Mouse (Mus musculus) limb, embryonic 11.5 days (tissue): ENCODE results near the gene Tmie. TPM values are rescaled to one million over a fixed set of nuclear protein-coding genes. Genes with fewer than 3 reads are reported as not detected.

Experiments
- ATAC-seq: fragments of 200-750 bp; cut with Nextera tagmentation; 2 replicates; pipeline ENCODE4 v1.8.0; 2017; ENCODE audit warnings: low read depth; ENCODE audit not compliant: insufficient number of reproducible peaks, low FRiP score, low TSS enrichment
- DNase-seq: peaks from one replicate; pipeline ENCODE4 v3.0.0-alpha.2; 2015; ENCODE audit warnings: low spot score
- H3K27ac ChIP-seq: fragments of 300-500 bp; sonication (generic); replicated peaks from 2 replicates; pipeline ENCODE4 v1.5.1; 2014; ENCODE audit warnings: low read depth, mild to moderate bottlenecking, low read length
- H3K27me3 ChIP-seq: fragments of 300-500 bp; sonication (generic); 2 replicates; pipeline ENCODE4 v1.6.1; 2014; ENCODE audit warnings: mild to moderate bottlenecking, low read length, mixed read lengths; ENCODE audit not compliant: control insufficient read depth, insufficient read depth
- H3K36me3 ChIP-seq: fragments of 300-500 bp; sonication (generic); 2 replicates; pipeline ENCODE4 v1.6.1; 2014; ENCODE audit warnings: mild to moderate bottlenecking, low read length, moderate library complexity, mixed read lengths; ENCODE audit not compliant: control insufficient read depth, insufficient read depth
- H3K4me1 ChIP-seq: fragments of 300-500 bp; sonication (generic); 2 replicates; pipeline ENCODE4 v1.6.1; 2014; ENCODE audit warnings: low read length, mixed read lengths; ENCODE audit not compliant: control insufficient read depth, insufficient read depth
- H3K4me2 ChIP-seq: fragments of 300-500 bp; sonication (generic); 2 replicates; pipeline ENCODE4 v1.6.1; 2014; ENCODE audit warnings: low read depth, mild to moderate bottlenecking, moderate library complexity; ENCODE audit not compliant: severe bottlenecking
- H3K4me3 ChIP-seq: fragments of 300-500 bp; sonication (generic); 2 replicates; pipeline ENCODE4 v1.5.1; 2014; ENCODE audit warnings: low read depth, low read length
- H3K9ac ChIP-seq: fragments of 300-500 bp; sonication (generic); 2 replicates; pipeline ENCODE4 v1.6.1; 2014; ENCODE audit warnings: mild to moderate bottlenecking, low read length
- H3K9me3 ChIP-seq: fragments of 300-500 bp; sonication (generic); 2 replicates; pipeline ENCODE4 v1.6.1; 2016; ENCODE audit warnings: low read length; ENCODE audit not compliant: control insufficient read depth
- whole genome bisulfite sequencing: fragments of 180-500 bp; shearing (Covaris S2); extraction: QIAGEN DNeasy Blood & Tissue Kit; methylation state at CpG from one replicate; pipeline ENCODE4 v1.1.7; 2014; 5-methylcytosine and 5-hydroxymethylcytosine counted together
- polyA plus RNA-seq: library from polyadenylated mRNA; unstranded; fragments of >200 nt; fragmentation: Nextera tagmentation; extraction: Ambion mirVana; gene quantifications from 2 replicates; pipeline ENCODE4 v1.2.1, GENCODE M21; 2014

The Tmie gene
- 0.23 and 0.52 TPM in 2 replicates for polyA plus RNA-seq

- Histone ChIP-seq H3K27me3 (peaks cover 23% of the 10 kb centered on the region), H3K27ac (no peak within 1 kb of the TSS), H3K4me3 (peak within 1 kb of the TSS; percentile 54), H3K4me1 (peaks cover 7% of the 10 kb centered on the region; the same call in 1 of the 2 replicates), H3K4me2 (peak within 1 kb of the TSS; percentile 96), H3K9me3 (no peaks in the 10 kb centered on the region), H3K36me3 (no peaks in the 10 kb centered on the region), H3K9ac (peak within 1 kb of the TSS; percentile 66)
- peak; percentile 68; the same call in 1 of the 2 replicates for ATAC-seq
- under 1% methylated on average over 57 of the region's 57 CpGs for WGBS
- DNase-seq = peak; percentile 67
Measured at GRCm38 (mm10) chr9:110879998-110880561, at the start of gene Tmie. Tmie (minus strand) TSS chr9:110880113.

- WGBS = 20% methylated on average over 7 of the region's 7 CpGs
- Histone ChIP-seq H3K27ac (no peak overlapping the region), H3K27me3 (no peaks in the 10 kb centered on the region), H3K9ac (no peak overlapping the region), H3K4me2 (no peak overlapping the region), H3K4me3 (no peak overlapping the region), H3K4me1 (no peaks in the 10 kb centered on the region), H3K9me3 (no peaks in the 10 kb centered on the region), H3K36me3 (no peaks in the 10 kb centered on the region)
- no peak for ATAC-seq
- peak; percentile 89 for DNase-seq
Measured at GRCm38 (mm10) chr9:110922759-110923158, 42.8 kb upstream of the Tmie start.

GRCm38 (mm10) chr9:110920665-110921419 lies 40.9 kb upstream of the Tmie start:
- Histone ChIP-seq H3K4me1 (no peaks in the 10 kb centered on the region), H3K4me3 (no peak overlapping the region), H3K27me3 (no peaks in the 10 kb centered on the region), H3K9ac (no peak overlapping the region), H3K27ac (no peak overlapping the region), H3K4me2 (no peak overlapping the region), H3K36me3 (no peaks in the 10 kb centered on the region), H3K9me3 (no peaks in the 10 kb centered on the region)
- DNase-seq (no peak), ATAC-seq (no peak)
- 75% methylated on average over 15 of the region's 15 CpGs for WGBS

GRCm38 (mm10) chr9:110916786-110917185 lies 36.9 kb upstream of the Tmie start, which contains the start of gene Fam240a:
Fam240a (minus strand) TSS chr9:110916861.
- Histone ChIP-seq H3K27ac (no peak within 1 kb of the TSS), H3K27me3 (no peaks in the 10 kb centered on the region), H3K4me1 (no peaks in the 10 kb centered on the region), H3K9ac (no peak within 1 kb of the TSS), H3K9me3 (no peaks in the 10 kb centered on the region), H3K36me3 (no peaks in the 10 kb centered on the region), H3K4me3 (no peak within 1 kb of the TSS), H3K4me2 (no peak within 1 kb of the TSS)
- no peak for ATAC-seq
- WGBS = 90% methylated on average over 7 of the region's 7 CpGs
- no peak for DNase-seq

GRCm38 (mm10) chr9:110915466-110915865 lies 35.6 kb upstream of the Tmie start:
- no peak for ATAC-seq
- no peak overlapping the region for H3K27ac ChIP-seq
- WGBS = 71% methylated on average over 8 of the region's 8 CpGs

GRCm38 (mm10) chr9:110914631-110915236 lies 34.8 kb upstream of the Tmie start:
- Histone ChIP-seq H3K9ac (no peak overlapping the region), H3K4me2 (no peak overlapping the region), H3K27me3 (no peaks in the 10 kb centered on the region), H3K4me1 (no peaks in the 10 kb centered on the region), H3K9me3 (no peaks in the 10 kb centered on the region), H3K36me3 (no peaks in the 10 kb centered on the region), H3K27ac (no peak overlapping the region), H3K4me3 (no peak overlapping the region)
- no peak for ATAC-seq
- DNase-seq = no peak
- 64% methylated on average over 21 of the region's 21 CpGs for WGBS

More at GRCm38 (mm10) chr9:110915466-110915865, 35.6 kb upstream of the Tmie start:
- DNase-seq = no peak
- Histone ChIP-seq H3K27me3 (no peaks in the 10 kb centered on the region), H3K36me3 (no peaks in the 10 kb centered on the region), H3K4me2 (no peak overlapping the region), H3K9ac (no peak overlapping the region), H3K4me3 (no peak overlapping the region), H3K9me3 (no peaks in the 10 kb centered on the region), H3K4me1 (no peaks in the 10 kb centered on the region)

- Histone ChIP-seq H3K27ac (no peak overlapping the region), H3K4me2 (no peak overlapping the region), H3K9ac (no peak overlapping the region), H3K9me3 (no peaks in the 10 kb centered on the region), H3K27me3 (no peaks in the 10 kb centered on the region), H3K36me3 (no peaks in the 10 kb centered on the region), H3K4me3 (no peak overlapping the region), H3K4me1 (no peaks in the 10 kb centered on the region)
- WGBS = 77% methylated on average over 6 of the region's 6 CpGs
- ATAC-seq (no peak), DNase-seq (no peak)
Measured at GRCm38 (mm10) chr9:110909371-110909967, 29.6 kb upstream of the Tmie start.

- ATAC-seq = no peak
- no peak for DNase-seq
- Histone ChIP-seq H3K36me3 (no peaks in the 10 kb centered on the region), H3K9me3 (no peaks in the 10 kb centered on the region), H3K4me3 (no peak overlapping the region), H3K4me1 (no peaks in the 10 kb centered on the region), H3K27ac (no peak overlapping the region), H3K9ac (no peak overlapping the region), H3K4me2 (no peak overlapping the region), H3K27me3 (no peaks in the 10 kb centered on the region)
- 94% methylated on average over 3 of the region's 3 CpGs for WGBS
Measured at GRCm38 (mm10) chr9:110908631-110909016, 28.7 kb upstream of the Tmie start.
